Mouse (Mus musculus) midbrain, embryonic 13.5 days (tissue): ENCODE results near the gene Susd5. TPM values are rescaled to one million over a fixed set of nuclear protein-coding genes. Genes with fewer than 3 reads are reported as not detected.
A peak's percentile ranks its signal among the peaks of the same experiment; 100 is the strongest.
"Not testable (repeated sequence)": the region's sequence is repeated elsewhere in the genome, so short reads cannot be mapped to it uniquely, and the experiment has no call there.

Experiments used
- ATAC-seq: fragments of 200-750 bp; cut with Nextera tagmentation; 2 replicates; pipeline ENCODE4 v1.8.0; 2017; ENCODE audit warnings: mild to moderate bottlenecking, moderate TSS enrichment, moderate library complexity
- H3K27ac ChIP-seq: fragments of 300-500 bp; sonication (generic); 2 replicates; pipeline ENCODE4 v1.5.1; 2015; ENCODE audit warnings: inconsistent platforms, mild to moderate bottlenecking, moderate library complexity
- H3K27me3 ChIP-seq: fragments of 300-500 bp; sonication (generic); 2 replicates; pipeline ENCODE4 v1.6.1; 2015; ENCODE audit warnings: mild to moderate bottlenecking, inconsistent platforms
- H3K36me3 ChIP-seq: fragments of 300-500 bp; sonication (generic); 2 replicates; pipeline ENCODE4 v1.6.1; 2015; ENCODE audit warnings: mild to moderate bottlenecking, inconsistent platforms
- H3K4me1 ChIP-seq: fragments of 300-500 bp; sonication (generic); replicated peaks from 2 replicates; pipeline ENCODE4 v1.6.1; 2015; ENCODE audit warnings: inconsistent platforms
- H3K4me2 ChIP-seq: fragments of 300-500 bp; sonication (generic); replicated peaks from 2 replicates; pipeline ENCODE4 v1.6.1; 2015; ENCODE audit warnings: moderate library complexity, mild to moderate bottlenecking, inconsistent platforms
- H3K4me3 ChIP-seq: fragments of 300-500 bp; sonication (generic); replicated peaks from 2 replicates; pipeline ENCODE4 v1.5.1; 2015; ENCODE audit warnings: mild to moderate bottlenecking, inconsistent platforms
- H3K9ac ChIP-seq: fragments of 300-500 bp; sonication (generic); replicated peaks from 2 replicates; pipeline ENCODE4 v1.6.1; 2015; ENCODE audit warnings: mild to moderate bottlenecking, inconsistent platforms
- H3K9me3 ChIP-seq: fragments of 300-500 bp; sonication (generic); 2 replicates; pipeline ENCODE4 v1.6.1; 2016; ENCODE audit warnings: mild to moderate bottlenecking, inconsistent platforms
- WGBS: fragments of 180-500 bp; shearing (Covaris S2); methylation state at CpG from one replicate; pipeline ENCODE4 v1.1.7; 2015; 5-methylcytosine and 5-hydroxymethylcytosine counted together
- polyA plus RNA-seq: library from polyadenylated mRNA; unstranded; fragments of >200 nt; fragmentation: Nextera tagmentation; extraction: Ambion mirVana; gene quantifications from 2 replicates; pipeline ENCODE4 v1.2.1, GENCODE M21; 2015

Gene Susd5
- polyA plus RNA-seq, 1 experiment from 2014 or later, result 0.31 TPM

- 74% methylated on average over 11 of the region's 11 CpGs for WGBS
- Histone ChIP-seq H3K4me1 (no peaks in the 10 kb centered on the region), H3K36me3 (no peaks in the 10 kb centered on the region), H3K9ac (no peak overlapping the region), H3K4me2 (no peak overlapping the region), H3K4me3 (no peak overlapping the region), H3K27me3 (no peaks in the 10 kb centered on the region), H3K27ac (no peak overlapping the region), H3K9me3 (no peaks in the 10 kb centered on the region)
- no peak for ATAC-seq
These were observed 30.3 kb downstream of the Susd5 start for GRCm38 (mm10) chr9:114087106-114087815.

- not testable (repeated sequence) for H3K4me1 ChIP-seq, ATAC-seq, H3K9me3 ChIP-seq, H3K36me3 ChIP-seq, H3K9ac ChIP-seq, H3K27me3 ChIP-seq, H3K27ac ChIP-seq, H3K4me2 ChIP-seq, H3K4me3 ChIP-seq
- WGBS, result 86% methylated on average over 6 of the region's 6 CpGs
These were observed 31.9 kb downstream of the Susd5 start for GRCm38 (mm10) chr9:114088885-114089284.

GRCm38 (mm10) chr9:114092188-114092587 is 35.2 kb downstream of the Susd5 start:
- not testable (repeated sequence) for H3K9ac ChIP-seq, H3K4me3 ChIP-seq, H3K36me3 ChIP-seq, H3K27ac ChIP-seq, H3K4me2 ChIP-seq, H3K9me3 ChIP-seq, H3K4me1 ChIP-seq, H3K27me3 ChIP-seq
- 13% methylated on average over 9 of the region's 9 CpGs for WGBS
- 0 out of 2 replicates have a peak, but pooled peaks have one; percentile 27 for ATAC-seq

- Histone ChIP-seq H3K27ac (no peak overlapping the region), H3K9me3 (no peaks in the 10 kb centered on the region), H3K9ac (no peak overlapping the region), H3K4me1 (no peaks in the 10 kb centered on the region), H3K4me2 (no peak overlapping the region), H3K27me3 (no peaks in the 10 kb centered on the region), H3K4me3 (no peak overlapping the region), H3K36me3 (no peaks in the 10 kb centered on the region)
- no peak for ATAC-seq
- 94% methylated on average over 2 of the region's 2 CpGs for WGBS
These were observed 37.9 kb downstream of the Susd5 start for GRCm38 (mm10) chr9:114094854-114095253.

GRCm38 (mm10) chr9:114098716-114099302 is 41.9 kb downstream of the Susd5 start:
- Histone ChIP-seq H3K36me3 (no peaks in the 10 kb centered on the region), H3K27me3 (no peaks in the 10 kb centered on the region), H3K9me3 (no peaks in the 10 kb centered on the region), H3K4me3 (no peak overlapping the region), H3K27ac (no peak overlapping the region), H3K4me2 (no peak overlapping the region), H3K4me1 (no peaks in the 10 kb centered on the region), H3K9ac (no peak overlapping the region)
- WGBS, result 84% methylated on average over 9 of the region's 9 CpGs
- ATAC-seq, result no peak

- ATAC-seq, result no peak
- Histone ChIP-seq H3K9ac (no peak overlapping the region), H3K27me3 (no peaks in the 10 kb centered on the region), H3K27ac (no peak overlapping the region), H3K36me3 (no peaks in the 10 kb centered on the region), H3K4me2 (no peak overlapping the region), H3K9me3 (no peaks in the 10 kb centered on the region), H3K4me1 (no peaks in the 10 kb centered on the region), H3K4me3 (no peak overlapping the region)
- 75% methylated on average over 2 of the region's 2 CpGs for WGBS
These were observed 53.3 kb downstream of the Susd5 start for GRCm38 (mm10) chr9:114110268-114110667.

GRCm38 (mm10) chr9:114111161-114111560 is 54.2 kb downstream of the Susd5 start:
- Histone ChIP-seq H3K36me3 (no peaks in the 10 kb centered on the region), H3K4me1 (no peaks in the 10 kb centered on the region), H3K27me3 (no peaks in the 10 kb centered on the region), H3K9ac (no peak overlapping the region), H3K27ac (no peak overlapping the region), H3K4me2 (no peak overlapping the region), H3K9me3 (no peaks in the 10 kb centered on the region), H3K4me3 (no peak overlapping the region)
- WGBS, result 91% methylated on average over 8 of the region's 8 CpGs
- ATAC-seq, result no peak

- no peak for ATAC-seq
These were observed 55.3 kb downstream of the Susd5 start for GRCm38 (mm10) chr9:114112226-114112625.

GRCm38 (mm10) chr9:114113911-114114623 is 57.1 kb downstream of the Susd5 start:
- no peak overlapping the region for H3K4me3 ChIP-seq
- 91% methylated on average over 18 of the region's 18 CpGs for WGBS
- ATAC-seq, result no peak

More at GRCm38 (mm10) chr9:114112226-114112625, 55.3 kb downstream of the Susd5 start:
- Histone ChIP-seq H3K9ac (no peak overlapping the region), H3K27me3 (no peaks in the 10 kb centered on the region), H3K4me2 (no peak overlapping the region), H3K4me1 (no peaks in the 10 kb centered on the region), H3K9me3 (no peaks in the 10 kb centered on the region), H3K4me3 (no peak overlapping the region), H3K36me3 (no peaks in the 10 kb centered on the region), H3K27ac (no peak overlapping the region)
- WGBS, result 72% methylated on average over 6 of the region's 6 CpGs

GRCm38 (mm10) chr9:114116672-114117071 is 59.7 kb downstream of the Susd5 start:
- H3K4me3 ChIP-seq, H3K27me3 ChIP-seq, H3K4me1 ChIP-seq, H3K9me3 ChIP-seq, H3K27ac ChIP-seq, H3K36me3 ChIP-seq, H3K4me2 ChIP-seq, H3K9ac ChIP-seq: not testable (repeated sequence)
- 26% methylated on average over 5 of the region's 5 CpGs for WGBS
- ATAC-seq, result peak; percentile 17; the same call in 1 of the 2 replicates

More at GRCm38 (mm10) chr9:114113911-114114623, 57.1 kb downstream of the Susd5 start:
- Histone ChIP-seq H3K27ac (no peak overlapping the region), H3K9ac (no peak overlapping the region), H3K4me1 (no peaks in the 10 kb centered on the region), H3K36me3 (no peaks in the 10 kb centered on the region), H3K9me3 (no peaks in the 10 kb centered on the region), H3K27me3 (no peaks in the 10 kb centered on the region), H3K4me2 (no peak overlapping the region)

GRCm38 (mm10) chr9:114122862-114123261 is 65.9 kb downstream of the Susd5 start:
- not testable (repeated sequence) for H3K9ac ChIP-seq, H3K9me3 ChIP-seq, H3K4me2 ChIP-seq, ATAC-seq, H3K36me3 ChIP-seq, H3K4me3 ChIP-seq, H3K27me3 ChIP-seq, H3K4me1 ChIP-seq, H3K27ac ChIP-seq

- H3K9ac ChIP-seq, H3K27ac ChIP-seq, H3K36me3 ChIP-seq, H3K27me3 ChIP-seq, H3K4me3 ChIP-seq, H3K9me3 ChIP-seq, ATAC-seq, H3K4me1 ChIP-seq, H3K4me2 ChIP-seq: not testable (repeated sequence)
- 87% methylated on average over 1 of the region's 1 CpGs for WGBS
These were observed 72.4 kb downstream of the Susd5 start for GRCm38 (mm10) chr9:114129273-114129835.
